Mouse (Mus musculus) cerebellum, postnatal 4 days (tissue): ENCODE data around the gene Mb.
"Not testable (repeated sequence)": the region's sequence is repeated elsewhere in the genome, so short reads cannot be mapped to it uniquely, and the experiment has no call there.

Source experiments
- DNase-seq, 2 experiments: peaks; one replicate each; pipeline ENCODE4 v3.0.0; 2022; ENCODE audit warnings: low spot score in 2 of 2, mixed read lengths in 1 of 2

The Mb gene

GRCm38 (mm10) chr15:77065259-77065852 lies 14.9 kb upstream of the Mb start:
- no peak for DNase-seq

- DNase-seq = no peak
These were observed 12.3 kb upstream of the Mb start for GRCm38 (mm10) chr15:77062746-77063145.

GRCm38 (mm10) chr15:77059416-77059815 lies 8.9 kb upstream of the Mb start:
- DNase-seq = not testable (repeated sequence)

- DNase-seq = no peak
These were observed 8.1 kb upstream of the Mb start for GRCm38 (mm10) chr15:77058566-77058965.

- DNase-seq = no peak
These were observed 6.3 kb upstream of the Mb start for GRCm38 (mm10) chr15:77056791-77057051.

- no peak for DNase-seq
These were observed 5.7 kb upstream of the Mb start for GRCm38 (mm10) chr15:77056001-77056790.

GRCm38 (mm10) chr15:77054611-77055175 lies 4.2 kb upstream of the Mb start:
- no peak for DNase-seq

- no peak for DNase-seq
These were observed 2.6 kb upstream of the Mb start for GRCm38 (mm10) chr15:77053021-77053420.

- no peak for DNase-seq
These were observed 1.7 kb upstream of the Mb start for GRCm38 (mm10) chr15:77052176-77052575.

GRCm38 (mm10) chr15:77045609-77046008 lies 4.9 kb downstream of the Mb start:
- no peak for DNase-seq

GRCm38 (mm10) chr15:77044597-77045320 lies 5.7 kb downstream of the Mb start, which contains the start of gene Apol6:
Gene Apol6, plus strand, starts transcription at chr15:77044729.
- no peak for DNase-seq

GRCm38 (mm10) chr15:77040784-77041183 lies 9.7 kb downstream of the Mb start:
- no peak for DNase-seq

GRCm38 (mm10) chr15:77039211-77039700 lies 11.2 kb downstream of the Mb start:
- DNase-seq = no peak

- DNase-seq = no peak
These were observed 12.9 kb downstream of the Mb start for GRCm38 (mm10) chr15:77037278-77038161.

GRCm38 (mm10) chr15:77036989-77037277 lies 13.5 kb downstream of the Mb start:
- no peak for DNase-seq

GRCm38 (mm10) chr15:77036320-77036988 lies 14.0 kb downstream of the Mb start:
- peak in 1 of 2 experiments; percentile 33 for DNase-seq

- DNase-seq = no peak
These were observed 14.8 kb downstream of the Mb start for GRCm38 (mm10) chr15:77035643-77036042.

- DNase-seq = peak in 1 of 2 experiments; percentile 51
These were observed 15.9 kb downstream of the Mb start for GRCm38 (mm10) chr15:77034526-77034925.

- no peak for DNase-seq
These were observed 19.2 kb downstream of the Mb start for GRCm38 (mm10) chr15:77031271-77031670.

- DNase-seq = peak in 1 of 2 experiments; percentile 72
These were observed 21.0 kb downstream of the Mb start for GRCm38 (mm10) chr15:77029331-77029991.
